Mouse (Mus musculus): ENCODE results near the gene Rbm8a.

GRCm38 (mm10) chr3:96680269-96680956, 50.7 kb downstream of the Rbm8a start:
- TF ChIP-seq CTCF (IDR thresholded peaks at IDR 0.05; ENCODE audit: borderline replicate concordance, control insufficient read depth, extremely low read depth, insufficient read depth, low read length, poor library complexity) (no peak), POLR2A (IDR thresholded peaks at IDR 0.05; ENCODE audit: control insufficient read depth, extremely low read depth, insufficient read depth, low read length, poor library complexity) (no peak)
